Mouse (Mus musculus): ENCODE results near the gene Gatb. TPM values are rescaled to one million over a fixed set of nuclear protein-coding genes. Genes with fewer than 3 reads are reported as not detected.
"Not testable (repeated sequence)": the region's sequence is repeated elsewhere in the genome, so short reads cannot be mapped to it uniquely, and the experiment has no call there.

Gatb gene
- polyA plus RNA-seq, 1 experiment from 2014 or later = 33.4 TPM

GRCm38 (mm10) chr3:85553731-85554277 lies 20.1 kb upstream of the Gatb start:
- ChIA-PET CTCF (no interaction called here), POLR2A (no interaction called here)
- peaks cover 3% of the 10 kb centered on the region for H3K27me3 ChIP-seq
- ATAC-seq (no peak), DNase-seq (ENCODE audit: low read depth, low spot score) (no peak)
- TF ChIP-seq CTCF (IDR thresholded peaks at IDR 0.05) = no peak
- in situ Hi-C loops (cut with MboI; ENCODE audit: low pct_unique_long_range_greater_than_20kb) = loop anchor here (25.0 kb wide), 1 partner anchor 867 kb away; no protein-coding TSS in a partner anchor

DNA sequence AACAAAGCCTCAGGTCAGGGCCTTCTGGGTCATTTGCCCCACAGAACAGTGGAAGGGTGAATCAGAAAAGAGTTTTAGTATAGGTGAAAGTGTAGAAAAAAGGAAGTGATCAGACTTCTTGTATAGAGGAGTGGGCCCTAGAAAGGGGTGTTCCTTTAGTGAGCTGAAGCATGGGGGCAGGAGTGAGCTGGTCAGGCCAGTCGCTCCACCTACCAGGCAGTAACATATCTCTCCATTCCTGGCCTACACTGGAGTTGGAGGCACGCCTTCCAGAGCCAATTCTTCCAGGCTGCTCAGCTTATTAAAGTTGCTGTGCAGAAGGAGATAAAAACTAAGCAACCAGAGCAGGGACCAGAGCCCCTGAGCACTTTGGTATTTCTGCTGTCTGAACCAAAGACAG lies 9.3 kb upstream of the Gatb start:
- ATAC-seq (no peak), DNase-seq (ENCODE audit: low read depth, low spot score) (no peak)
- no peaks in the 10 kb centered on the region for H3K27me3 ChIP-seq
- no peak for TF ChIP-seq CTCF (IDR thresholded peaks at IDR 0.05)
- in situ Hi-C loops (cut with MboI; ENCODE audit: low pct_unique_long_range_greater_than_20kb) = loop anchor here (5.0 to 25.0 kb wide), 2 partner anchors 647 to 877 kb away; no protein-coding TSS in a partner anchor
- POLR2A ChIA-PET = no interaction called here
- CTCF ChIA-PET = interaction anchor here (0.7 to 2.8 kb wide), 2 partner anchors 9 to 311 kb away, joined by 3 to 7 read pairs; partner anchors contain the start of gene Gatb

GRCm38 (mm10) chr3:85571276-85571675 lies 2.6 kb upstream of the Gatb start:
- DNase-seq (ENCODE audit: low read depth, low spot score) (peak; percentile 66), ATAC-seq (no peak)
- POLR2A ChIA-PET = no interaction called here
- TF ChIP-seq CTCF (IDR thresholded peaks at IDR 0.05) = peak; percentile 95
- CTCF ChIA-PET = interaction anchor here (0.7 to 2.3 kb wide), 17 partner anchors 11 to 656 kb away, joined by 3 to 20 read pairs (median 4); no protein-coding TSS in a partner anchor
- H3K27me3 ChIP-seq = no peaks in the 10 kb centered on the region
- in situ Hi-C loops (cut with MboI; ENCODE audit: low pct_unique_long_range_greater_than_20kb) = loop anchor here (10.0 to 25.0 kb wide), 3 partner anchors 344 to 884 kb away; no protein-coding TSS in a partner anchor

DNA sequence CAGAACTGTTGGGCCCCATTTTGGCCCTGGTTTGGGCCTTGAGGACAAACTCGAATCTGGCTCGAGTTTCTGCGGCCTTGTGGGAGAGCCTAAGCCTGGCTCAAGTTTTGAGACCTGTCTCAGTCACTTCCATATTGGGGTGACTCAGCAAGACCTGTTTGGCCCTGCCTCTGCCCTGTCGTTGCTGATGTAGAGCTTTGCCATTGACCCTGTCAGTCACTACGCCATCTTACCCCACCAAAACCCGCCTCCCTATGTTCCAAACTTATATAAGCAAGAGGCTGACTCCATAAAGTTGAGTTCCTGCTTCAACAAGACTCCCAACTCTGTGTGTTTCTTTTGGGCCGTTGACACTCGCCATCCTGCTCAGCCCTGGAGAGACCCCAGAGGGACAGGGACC lies 1.4 kb upstream of the Gatb start:
- POLR2A ChIA-PET; DNase-seq (ENCODE audit: low read depth, low spot score); ATAC-seq; H3K27me3 ChIP-seq: not testable (repeated sequence)
- CTCF ChIA-PET = interaction anchor here (1.9 to 2.2 kb wide), 3 partner anchors 21 to 651 kb away, joined by 5 to 20 read pairs (median 9); no protein-coding TSS in a partner anchor
- in situ Hi-C loops (cut with MboI; ENCODE audit: low pct_unique_long_range_greater_than_20kb) = loop anchor here (10.0 to 25.0 kb wide), 3 partner anchors 342 to 885 kb away; no protein-coding TSS in a partner anchor

GRCm38 (mm10) chr3:85573216-85573863 lies 579 bp upstream of the Gatb start:
- ChIA-PET CTCF (interaction anchor here (1.0 to 2.1 kb wide), 10 partner anchors 10 to 655 kb away, joined by 3 to 10 read pairs (median 4); no protein-coding TSS in a partner anchor), POLR2A (interaction anchor here (1.3 kb wide), 1 partner anchor 651 kb away, joined by 3 read pairs; no protein-coding TSS in a partner anchor)
- no peak for TF ChIP-seq CTCF (IDR thresholded peaks at IDR 0.05)
- in situ Hi-C loops (cut with MboI; ENCODE audit: low pct_unique_long_range_greater_than_20kb) = loop anchor here (10.0 to 25.0 kb wide), 3 partner anchors 341 to 886 kb away; no protein-coding TSS in a partner anchor
- no peaks in the 10 kb centered on the region for H3K27me3 ChIP-seq
- no peak for DNase-seq (ENCODE audit: low read depth, low spot score)
- no peak for ATAC-seq

- no peaks in the 10 kb centered on the region for H3K27me3 ChIP-seq
- POLR2A ChIA-PET = no interaction called here
Observed at GRCm38 (mm10) chr3:85582726-85583125, 8.8 kb downstream of the Gatb start.

DNA sequence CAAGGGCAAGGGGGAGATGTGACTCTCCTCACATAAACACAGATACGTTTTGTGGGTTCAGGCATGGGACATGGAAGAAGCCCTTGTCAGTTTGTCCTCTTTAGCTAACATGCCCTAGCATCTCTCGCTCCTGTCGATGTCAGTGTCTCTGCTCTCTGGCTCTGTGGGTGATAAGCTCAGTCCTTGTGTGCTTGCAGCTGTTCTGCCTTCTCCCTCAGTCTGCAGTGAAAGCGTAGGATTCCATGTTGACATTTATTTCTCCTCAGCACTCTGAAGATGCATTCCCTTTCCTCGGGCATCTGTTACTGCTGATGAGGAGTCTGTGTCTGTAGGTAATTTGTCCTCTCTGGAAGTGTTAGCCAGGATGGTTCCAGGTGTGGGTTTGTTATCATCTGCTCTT lies 9.3 kb downstream of the Gatb start:
- ChIA-PET POLR2A (no interaction called here), CTCF (interaction anchor here (0.9 kb wide), 1 partner anchor 12 kb away, joined by 3 read pairs; no protein-coding TSS in a partner anchor)
- no peak for TF ChIP-seq CTCF (IDR thresholded peaks at IDR 0.05)
- in situ Hi-C loops (cut with MboI; ENCODE audit: low pct_unique_long_range_greater_than_20kb) = no loop called here
- ATAC-seq (no peak), DNase-seq (ENCODE audit: low read depth, low spot score) (no peak)
- no peaks in the 10 kb centered on the region for H3K27me3 ChIP-seq

More at GRCm38 (mm10) chr3:85582726-85583125, 8.8 kb downstream of the Gatb start:
- ATAC-seq (no peak), DNase-seq (ENCODE audit: low read depth, low spot score) (no peak)
- in situ Hi-C loops (cut with MboI; ENCODE audit: low pct_unique_long_range_greater_than_20kb) = no loop called here
- TF ChIP-seq CTCF (IDR thresholded peaks at IDR 0.05) = no peak
- CTCF ChIA-PET = no interaction called here

GRCm38 (mm10) chr3:85584966-85585365 lies 11.0 kb downstream of the Gatb start:
- no peak for TF ChIP-seq CTCF (IDR thresholded peaks at IDR 0.05)
- CTCF ChIA-PET = interaction anchor here (1.1 kb wide), 1 partner anchor 10 kb away, joined by 5 read pairs; no protein-coding TSS in a partner anchor
- ATAC-seq = no peak
- in situ Hi-C loops (cut with MboI; ENCODE audit: low pct_unique_long_range_greater_than_20kb) = no loop called here
- POLR2A ChIA-PET = no interaction called here
- no peak for DNase-seq (ENCODE audit: low read depth, low spot score)
- no peaks in the 10 kb centered on the region for H3K27me3 ChIP-seq

DNA sequence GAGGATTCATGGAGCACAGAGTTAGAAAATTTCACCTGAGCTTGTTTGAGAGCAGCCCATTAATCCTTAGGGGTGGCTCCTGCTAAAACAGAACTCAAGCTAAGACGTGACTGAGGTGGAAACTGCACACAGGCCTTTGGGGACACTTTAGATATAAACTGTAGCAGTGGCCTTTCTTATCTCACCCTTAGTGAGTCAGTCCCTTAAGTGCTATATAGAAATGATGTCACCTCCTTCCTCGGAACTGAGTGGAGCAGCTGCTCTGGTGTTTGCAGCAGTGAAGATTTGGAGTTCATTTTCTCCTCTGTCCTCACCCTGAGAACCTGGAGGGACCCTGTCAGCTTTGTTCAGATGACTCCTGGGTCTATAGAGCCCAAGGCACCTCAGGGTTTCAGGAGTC lies 14.8 kb downstream of the Gatb start:
- no peak for TF ChIP-seq CTCF (IDR thresholded peaks at IDR 0.05)
- CTCF ChIA-PET = interaction anchor here (1.2 to 3.3 kb wide), 2 partner anchors 8 to 12 kb away, joined by 4 to 15 read pairs; no protein-coding TSS in a partner anchor
- in situ Hi-C loops (cut with MboI; ENCODE audit: low pct_unique_long_range_greater_than_20kb) = no loop called here
- no peak for ATAC-seq
- POLR2A ChIA-PET = no interaction called here
- no peaks in the 10 kb centered on the region for H3K27me3 ChIP-seq
- no peak for DNase-seq (ENCODE audit: low read depth, low spot score)

- ChIA-PET POLR2A (interaction anchor here (1.0 kb wide), 1 partner anchor 14 kb away, joined by 3 read pairs; no protein-coding TSS in a partner anchor), CTCF (interaction anchor here (1.1 to 3.3 kb wide), 4 partner anchors 10 to 19 kb away, joined by 3 to 15 read pairs (median 4); partner anchors contain the start of gene Gatb)
- in situ Hi-C loops (cut with MboI; ENCODE audit: low pct_unique_long_range_greater_than_20kb) = no loop called here
- ATAC-seq (no peak), DNase-seq (ENCODE audit: low read depth, low spot score) (no peak)
- TF ChIP-seq CTCF (IDR thresholded peaks at IDR 0.05) = no peak
- no peaks in the 10 kb centered on the region for H3K27me3 ChIP-seq
Observed at GRCm38 (mm10) chr3:85590090-85590754, 16.3 kb downstream of the Gatb start.
